Mouse (Mus musculus): ENCODE data around the gene Vmn1r48.
"Not testable (repeated sequence)": the region's sequence is repeated elsewhere in the genome, so short reads cannot be mapped to it uniquely, and the experiment has no call there.

The Vmn1r48 gene

DNA sequence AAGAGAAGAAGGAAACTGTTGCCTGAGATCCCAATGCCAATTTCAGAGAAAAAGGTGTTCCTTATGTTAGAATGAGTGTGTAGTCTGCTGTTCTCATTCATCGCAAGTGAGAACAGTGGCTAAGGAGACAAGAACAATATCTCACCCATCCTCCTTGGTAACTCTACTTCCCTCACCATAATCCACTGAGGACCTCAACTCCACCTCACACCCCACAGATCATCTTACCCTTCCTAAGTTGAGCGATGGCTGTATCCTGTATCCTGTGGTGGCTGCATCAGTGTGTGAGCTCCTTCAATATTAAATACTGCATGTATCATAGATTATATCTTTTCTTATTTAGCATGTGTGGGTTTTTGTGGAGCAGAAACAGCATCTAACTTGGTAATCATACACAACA is at the start of gene Vmn1r48:
Gene Vmn1r48, minus strand, starts transcription at position 101 of the 400 bp plus-strand sequence.
- not testable (repeated sequence) for DNase-seq

DNA sequence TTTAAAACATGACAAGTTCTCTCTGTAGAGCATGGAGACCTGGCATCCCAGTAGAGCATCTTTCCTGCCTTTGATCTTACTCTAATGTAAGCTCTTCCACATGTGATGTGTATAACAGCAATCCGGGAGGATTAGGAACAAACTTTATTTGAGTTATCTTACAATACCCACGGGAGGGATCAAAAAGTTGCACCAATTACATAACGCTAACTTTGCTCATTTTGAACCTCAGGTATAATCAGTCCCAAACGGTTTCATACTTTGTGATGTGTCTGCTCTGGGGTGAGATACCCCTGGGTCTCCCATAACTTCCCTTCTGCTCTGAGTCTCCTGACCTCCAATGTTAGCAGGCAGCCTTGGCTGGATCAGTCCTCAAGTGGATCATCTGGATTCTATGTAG is 41.8 kb upstream of the Vmn1r48 start, which contains the start of gene Vmn1r49:
Gene Vmn1r49, minus strand, starts transcription at position 101 of the 400 bp plus-strand sequence.
- DNase-seq = no peak

DNA sequence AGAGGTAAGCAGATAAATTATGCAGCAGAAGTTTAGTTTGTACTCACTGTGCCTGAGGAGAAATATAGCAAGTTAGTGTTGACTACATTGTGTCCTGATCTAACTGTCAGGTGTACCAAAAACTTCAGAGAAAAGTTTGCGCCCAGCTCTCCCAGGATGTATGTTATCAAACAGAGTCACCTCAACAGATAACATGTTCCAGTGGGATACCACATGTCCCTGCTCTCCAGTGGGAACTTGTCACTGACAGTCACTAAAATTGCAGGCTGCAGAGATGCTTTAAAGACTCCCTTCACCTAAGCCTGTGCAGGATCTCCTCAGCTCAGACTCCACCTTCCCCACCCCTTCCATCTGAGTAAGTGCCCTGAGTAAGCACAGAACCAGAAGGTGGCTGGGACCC is 20.8 kb downstream of the Vmn1r48 start, which contains the start of gene Vmn1r47:
Gene Vmn1r47, plus strand, starts transcription at position 301 of the 400 bp plus-strand sequence.
- DNase-seq = not testable (repeated sequence)

DNA sequence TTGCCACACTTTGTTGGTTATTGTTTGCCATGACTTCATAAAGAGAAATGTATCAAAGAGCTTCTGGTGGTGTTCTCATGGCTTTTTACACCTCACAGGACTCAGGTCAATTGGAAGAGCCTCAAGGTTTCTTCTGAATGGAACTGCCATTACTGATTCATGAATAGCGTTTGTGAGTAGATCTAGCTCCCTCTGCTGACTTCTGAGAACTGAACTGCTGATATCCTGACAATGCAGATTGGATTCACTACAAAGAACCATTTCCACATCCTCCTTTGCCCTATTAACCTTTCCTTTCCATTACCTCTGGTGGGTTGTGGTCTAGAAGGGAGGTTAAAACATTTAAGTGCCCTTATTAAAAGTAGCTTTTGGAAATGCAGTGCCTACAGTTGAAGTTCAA is 50.7 kb downstream of the Vmn1r48 start:
- DNase-seq = no peak
